Mouse (Mus musculus) lung, embryonic 14.5 days (tissue): ENCODE measurements around the gene Gpd1. TPM values are rescaled to one million over a fixed set of nuclear protein-coding genes. Genes with fewer than 3 reads are reported as not detected.

Experiments used
- ATAC-seq: fragments of 200-750 bp; cut with Nextera tagmentation; 2 replicates; pipeline ENCODE4 v1.8.0; 2017; ENCODE audit warnings: mild to moderate bottlenecking, moderate TSS enrichment, moderate library complexity; ENCODE audit not compliant: insufficient read depth
- DNase-seq: peaks from one replicate; pipeline ENCODE4 v3.0.0-alpha.2; 2015
- H3K27ac ChIP-seq: fragments of 300-500 bp; sonication (generic); 2 replicates; pipeline ENCODE4 v1.5.1; 2014; ENCODE audit warnings: low read depth, mild to moderate bottlenecking, moderate library complexity
- H3K27me3 ChIP-seq: fragments of 300-500 bp; sonication (generic); 2 replicates; pipeline ENCODE4 v1.6.1; 2014; ENCODE audit warnings: low read length, control low read depth; ENCODE audit not compliant: insufficient read depth
- H3K36me3 ChIP-seq: fragments of 300-500 bp; sonication (generic); 2 replicates; pipeline ENCODE4 v1.6.1; 2014; ENCODE audit warnings: control low read depth; ENCODE audit not compliant: insufficient read depth
- H3K4me1 ChIP-seq: fragments of 300-500 bp; sonication (generic); 2 replicates; pipeline ENCODE4 v1.6.1; 2014; ENCODE audit warnings: antibody characterized with exemption, control low read depth; ENCODE audit not compliant: insufficient read depth
- H3K4me2 ChIP-seq: fragments of 300-500 bp; sonication (generic); 2 replicates; pipeline ENCODE4 v1.6.1; 2014; ENCODE audit warnings: mild to moderate bottlenecking
- H3K4me3 ChIP-seq: fragments of 300-500 bp; sonication (generic); 2 replicates; pipeline ENCODE4 v1.5.1; 2014; ENCODE audit warnings: low read depth, low read length
- H3K9ac ChIP-seq: fragments of 300-500 bp; sonication (generic); 2 replicates; pipeline ENCODE4 v1.6.1; 2014
- H3K9me3 ChIP-seq: fragments of 300-500 bp; sonication (generic); 2 replicates; pipeline ENCODE4 v1.6.1; 2016; ENCODE audit warnings: low read depth, low read length, control low read depth
- CTCF ChIP-seq: IDR thresholded peaks from 2 replicates; pipeline ENCODE4 v1.5.1; 2016; ENCODE audit warnings: antibody characterized with exemption, low read depth
- WGBS: fragments of 180-500 bp; shearing (Covaris S2); extraction: QIAGEN DNeasy Blood & Tissue Kit; methylation state at CpG from one replicate; pipeline ENCODE4 v1.1.7; 2014; 5-methylcytosine and 5-hydroxymethylcytosine counted together
- polyA plus RNA-seq: library from polyadenylated mRNA; unstranded; fragments of >200 nt; fragmentation: Nextera tagmentation; extraction: Ambion mirVana; gene quantifications from 2 replicates; pipeline ENCODE4 v1.2.1, GENCODE M21; 2014

Gene Gpd1
- 0.31 and 0.58 TPM in 2 replicates for polyA plus RNA-seq

GRCm38 (mm10) chr15:99717386-99718334 is at the start of gene Gpd1:
TSS of gene Gpd1 (plus strand) at chr15:99717515.
- no peaks in the 10 kb centered on the region for H3K4me1 ChIP-seq
- DNase-seq (no peak), ATAC-seq (no peak)
- no peak within 1 kb of the TSS; the same call in 1 of the 2 replicates for H3K27ac ChIP-seq
- no peak within 1 kb of the TSS for H3K4me3 ChIP-seq
- WGBS: 59% methylated on average over 26 of the region's 26 CpGs
- H3K4me2 ChIP-seq: no peak within 1 kb of the TSS
- H3K36me3 ChIP-seq: peaks cover 34% of the 10 kb centered on the region
- H3K9me3 ChIP-seq: no peaks in the 10 kb centered on the region
- no peak within 1 kb of the TSS for H3K9ac ChIP-seq
- H3K27me3 ChIP-seq: no peaks in the 10 kb centered on the region
- no peak for TF ChIP-seq CTCF

GRCm38 (mm10) chr15:99667544-99667943 is 49.8 kb upstream of the Gpd1 start:
- no peak overlapping the region for H3K9ac ChIP-seq
- H3K9me3 ChIP-seq: no peaks in the 10 kb centered on the region
- WGBS: 98% methylated on average over 2 of the region's 2 CpGs
- ATAC-seq: no peak
- H3K27ac ChIP-seq: no peak overlapping the region
- no peak for DNase-seq
- no peak for TF ChIP-seq CTCF
- H3K4me1 ChIP-seq: 0 out of 2 replicates have a peak, but pooled peaks cover 5% of the 10 kb centered on the region
- H3K36me3 ChIP-seq: no peaks in the 10 kb centered on the region
- H3K27me3 ChIP-seq: peaks cover 55% of the 10 kb centered on the region
- H3K4me3 ChIP-seq: no peak overlapping the region
- H3K4me2 ChIP-seq: no peak overlapping the region

GRCm38 (mm10) chr15:99668881-99669280 is 48.4 kb upstream of the Gpd1 start:
- peaks cover 64% of the 10 kb centered on the region for H3K27me3 ChIP-seq
- H3K4me1 ChIP-seq: 0 out of 2 replicates have a peak, but pooled peaks cover 5% of the 10 kb centered on the region
- H3K27ac ChIP-seq: no peak overlapping the region
- H3K9me3 ChIP-seq: no peaks in the 10 kb centered on the region
- no peaks in the 10 kb centered on the region for H3K36me3 ChIP-seq
- ATAC-seq: no peak
- no peak overlapping the region for H3K4me2 ChIP-seq
- TF ChIP-seq CTCF: peak; percentile 99
- H3K9ac ChIP-seq: no peak overlapping the region
- WGBS: 2% methylated on average over 12 of the region's 12 CpGs
- DNase-seq: peak; percentile 91
- H3K4me3 ChIP-seq: no peak overlapping the region

- no peaks in the 10 kb centered on the region for H3K9me3 ChIP-seq
- ATAC-seq (no peak), DNase-seq (no peak)
- no peaks in the 10 kb centered on the region for H3K36me3 ChIP-seq
- no peak overlapping the region for H3K4me2 ChIP-seq
- H3K4me1 ChIP-seq: 0 out of 2 replicates have a peak, but pooled peaks cover 3% of the 10 kb centered on the region
- no peak overlapping the region for H3K4me3 ChIP-seq
- peaks cover 63% of the 10 kb centered on the region for H3K27me3 ChIP-seq
- 0% methylated on average over 1 of the region's 1 CpGs for WGBS
- no peak for TF ChIP-seq CTCF
- no peak overlapping the region for H3K9ac ChIP-seq
- H3K27ac ChIP-seq: no peak overlapping the region
Measured at GRCm38 (mm10) chr15:99669392-99669791, 47.9 kb upstream of the Gpd1 start.

- DNase-seq (peak; percentile 81), ATAC-seq (peak; percentile 69)
- Histone ChIP-seq H3K4me2 (peak within 1 kb of the TSS; percentile 94), H3K4me3 (peak within 1 kb of the TSS; percentile 47), H3K9me3 (no peaks in the 10 kb centered on the region), H3K27ac (no peak within 1 kb of the TSS), H3K27me3 (peaks cover 58% of the 10 kb centered on the region), H3K4me1 (0 out of 2 replicates have a peak, but pooled peaks cover 2% of the 10 kb centered on the region), H3K9ac (peak within 1 kb of the TSS; percentile 41), H3K36me3 (no peaks in the 10 kb centered on the region)
- TF ChIP-seq CTCF: no peak
- under 1% methylated on average over 70 of the region's 74 CpGs for WGBS
Measured at GRCm38 (mm10) chr15:99670154-99670821, 47.0 kb upstream of the Gpd1 start, which contains the start of gene Asic1. TSS of gene Asic1 (plus strand) at chr15:99670368.

GRCm38 (mm10) chr15:99670964-99671670 is 46.2 kb upstream of the Gpd1 start:
- no peaks in the 10 kb centered on the region for H3K9me3 ChIP-seq
- peaks cover 50% of the 10 kb centered on the region for H3K27me3 ChIP-seq
- H3K4me3 ChIP-seq: peak overlapping the region; percentile 47
- peak overlapping the region; percentile 94 for H3K4me2 ChIP-seq
- H3K4me1 ChIP-seq: 0 out of 2 replicates have a peak, but pooled peaks cover 2% of the 10 kb centered on the region
- H3K9ac ChIP-seq: peak overlapping the region; percentile 41
- no peak for DNase-seq
- WGBS: 8% methylated on average over 16 of the region's 17 CpGs
- peak; percentile 21; the same call in 1 of the 2 replicates for ATAC-seq
- TF ChIP-seq CTCF: no peak
- H3K27ac ChIP-seq: no peak overlapping the region
- no peaks in the 10 kb centered on the region for H3K36me3 ChIP-seq
